8 mouse cellular contexts compared by ENCODE assay signal in genomic region chrX:10070689-10071088, GRCm38 (mm10). TPM values are rescaled to one million over a fixed set of nuclear protein-coding genes. Genes with fewer than 3 reads are reported as not detected.
DNase-seq lines count a peak whose midpoint lies in the region; ATAC-seq and TF ChIP-seq lines count a peak whose summit lies in the region.
"Had no signal": no experiment of that assay in that cellular context is flagged by ENCODE, and none has a peak within 500 bp of the region (broad histone marks: within the 10 kb centered on the region; RNA-seq: fewer than 3 reads in every experiment).

No protein-coding gene starts in this region.

- H3K9me3 ChIP-seq in liver, embryonic 14.5 days (ENCODE audit: control insufficient read depth, low read length), result no peaks in the 10 kb centered on the region
- no peaks in the 10 kb centered on the region for H3K9me3 ChIP-seq in liver, embryonic 12.5 days (replicated peaks)
- H3K9me3 ChIP-seq: embryonic facial prominence, embryonic 12.5 days had no signal

- WGBS in liver, embryonic 14.5 days (ENCODE audit: insufficient replicate concordance), result 21% methylated on average over 6 of the region's 6 CpGs
- WGBS in liver, embryonic 12.5 days (ENCODE audit: insufficient replicate concordance), result 12% methylated on average over 6 of the region's 6 CpGs

- no peak overlapping the region for H3K27ac ChIP-seq in liver, embryonic 14.5 days
- no peak overlapping the region for H3K27ac ChIP-seq in liver, embryonic 12.5 days
- H3K27ac ChIP-seq: embryonic facial prominence, embryonic 12.5 days had no signal

- no peaks in the 10 kb centered on the region for H3K36me3 ChIP-seq in liver, embryonic 14.5 days (replicated peaks; ENCODE audit: control insufficient read depth, insufficient read depth, low read depth)
- H3K36me3 ChIP-seq in liver, embryonic 12.5 days, result no peaks in the 10 kb centered on the region
- H3K36me3 ChIP-seq: embryonic facial prominence, embryonic 12.5 days had no signal

- H3K4me2 ChIP-seq in liver, embryonic 14.5 days (ENCODE audit: low read depth), result no peak overlapping the region
- no peak overlapping the region for H3K4me2 ChIP-seq in liver, embryonic 12.5 days
- H3K4me2 ChIP-seq: embryonic facial prominence, embryonic 12.5 days had no signal

- TF ChIP-seq EP300 in liver, embryonic 14.5 days (IDR thresholded peaks at IDR 0.05; ENCODE audit: low read depth), result no peak

- no peak for TF ChIP-seq POLR2A in brain, embryonic 14.5 days (IDR thresholded peaks at IDR 0.05; ENCODE audit: borderline replicate concordance, extremely low read depth, insufficient read depth, insufficient read length, poor library complexity, severe bottlenecking)

- H3K9ac ChIP-seq in liver, embryonic 14.5 days (replicated peaks), result no peak overlapping the region
- no peak overlapping the region for H3K9ac ChIP-seq in liver, embryonic 12.5 days
- H3K9ac ChIP-seq: embryonic facial prominence, embryonic 12.5 days had no signal

- H3K27me3 ChIP-seq in liver, embryonic 14.5 days (ENCODE audit: control insufficient read depth, insufficient read depth, low read length), result no peaks in the 10 kb centered on the region
- no peaks in the 10 kb centered on the region for H3K27me3 ChIP-seq in liver, embryonic 12.5 days (replicated peaks)
- H3K27me3 ChIP-seq: embryonic facial prominence, embryonic 12.5 days had no signal

- TF ChIP-seq CTCF in liver, embryonic 14.5 days (IDR thresholded peaks at IDR 0.05; ENCODE audit: low read depth), result peak; percentile 30; the same call in 1 of the 2 replicates
- TF ChIP-seq CTCF in brain, embryonic 14.5 days (IDR thresholded peaks at IDR 0.05; ENCODE audit: borderline replicate concordance, extremely low read depth, insufficient read depth, insufficient read length), result peak; percentile 68; the same call in 1 of the 2 replicates

- H3K4me1 ChIP-seq in liver, embryonic 14.5 days (replicated peaks; ENCODE audit: control insufficient read depth in 2 of 2, insufficient read depth in 2 of 2, low read length in 1 of 2), result no peaks in the 10 kb centered on the region
- no peaks in the 10 kb centered on the region for H3K4me1 ChIP-seq in liver, embryonic 12.5 days
- H3K4me1 ChIP-seq: embryonic facial prominence, embryonic 12.5 days had no signal

- intact Hi-C loops in left cerebral cortex, postnatal 25 days (cut with DNase I), result loop anchor here (5.0 kb wide), 1 partner anchor 428 kb away; no protein-coding TSS in a partner anchor

- H3K4me3 ChIP-seq in liver, embryonic 14.5 days (ENCODE audit: insufficient read depth in 1 of 2, low read depth in 2 of 2, low read length in 2 of 2), result no peak overlapping the region
- no peak overlapping the region for H3K4me3 ChIP-seq in liver, embryonic 12.5 days
- H3K4me3 ChIP-seq: embryonic facial prominence, embryonic 12.5 days had no signal

- no peak for ATAC-seq in liver, embryonic 14.5 days (ENCODE audit: insufficient read depth)
- no peak for ATAC-seq in liver, embryonic 12.5 days

- DNase-seq in liver, embryonic 14.5 days (ENCODE audit: low read depth in 3 of 3, low spot score in 3 of 3), result no peak
- DNase-seq in brain, embryonic 14.5 days (ENCODE audit: low read depth), result peak; percentile 75
- DNase-seq in forelimb bud, embryonic 11.5 days (ENCODE audit: low read depth, low spot score), result peak; percentile 13
- DNase-seq in left cerebral cortex, postnatal 25 days (ENCODE audit: low spot score in 2 of 2), result peak; percentile 19 to 52
- peak; percentile 2 for DNase-seq in retina, postnatal 7 days (ENCODE audit: low read depth, low spot score)
- no peak for DNase-seq in urinary bladder, adult 18-20 months (ENCODE audit: low spot score in 2 of 2)

RNA-seq across cellular contexts. Expression of gene Srpx, which starts 46.8 kb away (rescaled TPM):
- 0.36 and 0.71 TPM in 2 replicates for polyA plus RNA-seq in liver, embryonic 14.5 days (2012; rRNA removed)
- 0.72 and 0.76 TPM in 2 replicates for polyA plus RNA-seq in liver, embryonic 14.5 days (2014; fragmentation: Nextera tagmentation; extraction: Ambion mirVana)
- polyA plus RNA-seq in liver, embryonic 12.5 days (2016; fragmentation: Nextera tagmentation; extraction: Ambion mirVana), result 1.3 and 1.4 TPM in 2 replicates
- polyA plus RNA-seq in brain, embryonic 14.5 days (2012; rRNA removed), result 4.3 and 5.0 TPM in 2 replicates
- total RNA-seq in left cerebral cortex, postnatal 25 days (2021), result 1 to 10 TPM in 1 of 2 experiments, under 1 TPM in 1; 0.69 to 1.0 TPM

Comparison
In these comparisons a context has a peak if more than half of its experiments do, and no peak if none do; other contexts are left out.
1. DNase-seq: peak in brain, embryonic 14.5 days (single experiment), forelimb bud, embryonic 11.5 days (single experiment), left cerebral cortex, postnatal 25 days (2 of 2) and retina, postnatal 7 days (single experiment); none in liver, embryonic 14.5 days (0 of 3) and urinary bladder, adult 18-20 months (0 of 2).